Mouse (Mus musculus) liver, adult 2 months (tissue): Measurements from ENCODE around the gene Gm10197. TPM values are rescaled to one million over a fixed set of nuclear protein-coding genes. Genes with fewer than 3 reads are reported as not detected.

Experiments
- DNase-seq: peaks from one replicate; pipeline ENCODE4 v3.0.0-alpha.2; 2011; ENCODE audit warnings: low read depth, low spot score; ENCODE audit errors: extremely low read depth
- H3K27ac ChIP-seq: fragments of 200-500 bp; replicated peaks from 2 replicates; pipeline ENCODE4 v1.5.1; 2012; ENCODE audit warnings: low read depth, mild to moderate bottlenecking, control low read depth, inconsistent platforms, low read length; ENCODE audit not compliant: insufficient read depth
- H3K27me3 ChIP-seq: fragments of 200-500 bp; 2 replicates; pipeline ENCODE4 v1.6.1; 2012; ENCODE audit warnings: mild to moderate bottlenecking, moderate library complexity, low read length, inconsistent platforms; ENCODE audit not compliant: control insufficient read depth, insufficient read depth
- H3K36me3 ChIP-seq: fragments of 200-500 bp; 2 replicates; pipeline ENCODE4 v1.6.1; 2012; ENCODE audit warnings: low read length, inconsistent platforms; ENCODE audit not compliant: control insufficient read depth, insufficient read depth
- H3K4me1 ChIP-seq: fragments of 200-500 bp; 2 replicates; pipeline ENCODE4 v1.6.1; 2011; ENCODE audit warnings: low read length; ENCODE audit not compliant: control insufficient read depth, insufficient read depth
- H3K4me3 ChIP-seq: fragments of 200-500 bp; 2 replicates; pipeline ENCODE4 v1.5.1; 2011; ENCODE audit warnings: low read depth, mild to moderate bottlenecking, control low read depth, low read length, moderate library complexity; ENCODE audit not compliant: insufficient read depth
- H3K79me2 ChIP-seq: fragments of 200-500 bp; 2 replicates; pipeline ENCODE4 v1.6.1; 2012; ENCODE audit warnings: inconsistent platforms, mild to moderate bottlenecking, low read length, moderate library complexity; ENCODE audit not compliant: control insufficient read depth, insufficient read depth
- H3K9ac ChIP-seq: fragments of 200-500 bp; 2 replicates; pipeline ENCODE4 v1.6.1; 2012; ENCODE audit warnings: low read depth, mild to moderate bottlenecking, control low read depth, inconsistent platforms, low read length
- CTCF ChIP-seq: fragments of 200-500 bp; IDR thresholded peaks from 2 replicates; pipeline ENCODE4 v1.5.1; 2011; ENCODE audit warnings: low read depth, low read length, control low read depth
- POLR2A ChIP-seq: fragments of 200-500 bp; IDR thresholded peaks from 2 replicates; pipeline ENCODE4 v1.6.1; 2011; ENCODE audit warnings: low read length, control low read depth; ENCODE audit not compliant: insufficient read depth; ENCODE audit errors: extremely low read depth
- WGBS: fragments of 180-500 bp; shearing (Covaris S2); methylation state at CpG from one replicate; pipeline ENCODE4 v1.1.7; 2018; 5-methylcytosine and 5-hydroxymethylcytosine counted together
- polyA plus RNA-seq: library from polyadenylated mRNA; depleted of rRNA; stranded (reverse); fragments of >200 nt; gene quantifications from 2 replicates; pipeline ENCODE4 v1.2.3, GENCODE M21; 2012
- total RNA-seq: library from RNA; depleted of rRNA; stranded (reverse); fragments of >200 nt; gene quantifications from 2 replicates; pipeline ENCODE4 v1.2.3, GENCODE M21; 2014

Gm10197 gene
- total and polyA plus RNA-seq, 2 experiments, result not detected

GRCm38 (mm10) chr19:53369469-53370043, 2.0 kb downstream of the Gm10197 start:
- H3K27ac ChIP-seq, result no peak overlapping the region
- no peaks in the 10 kb centered on the region for H3K27me3 ChIP-seq
- no peak overlapping the region for H3K4me3 ChIP-seq
- DNase-seq, result peak; percentile 57
- H3K9ac ChIP-seq, result no peak overlapping the region
- 14% methylated on average over 14 of the region's 14 CpGs for WGBS
- H3K4me1 ChIP-seq, result no peaks in the 10 kb centered on the region; the same call in 1 of the 2 replicates
- TF ChIP-seq POLR2A (no peak), CTCF (peak; percentile 84)
- H3K36me3 ChIP-seq, result peaks cover 6% of the 10 kb centered on the region
- peaks cover 5% of the 10 kb centered on the region; the same call in 1 of the 2 replicates for H3K79me2 ChIP-seq

GRCm38 (mm10) chr19:53366881-53367280, 4.7 kb downstream of the Gm10197 start:
- Histone ChIP-seq H3K9ac (no peak overlapping the region), H3K4me3 (no peak overlapping the region), H3K79me2 (peaks cover 5% of the 10 kb centered on the region; the same call in 1 of the 2 replicates), H3K36me3 (peaks cover 3% of the 10 kb centered on the region; the same call in 1 of the 2 replicates), H3K27me3 (no peaks in the 10 kb centered on the region), H3K27ac (no peak overlapping the region), H3K4me1 (no peaks in the 10 kb centered on the region; the same call in 1 of the 2 replicates)
- TF ChIP-seq POLR2A (no peak), CTCF (no peak)
- WGBS, result 95% methylated on average over 7 of the region's 7 CpGs
- DNase-seq, result no peak

- H3K36me3 ChIP-seq, result no peaks in the 10 kb centered on the region
- H3K79me2 ChIP-seq, result peaks cover 5% of the 10 kb centered on the region; the same call in 1 of the 2 replicates
- TF ChIP-seq CTCF, result no peak
- no peak for TF ChIP-seq POLR2A
- no peak overlapping the region for H3K27ac ChIP-seq
- no peak for DNase-seq
- WGBS, result 85% methylated on average over 11 of the region's 11 CpGs
- H3K27me3 ChIP-seq, result no peaks in the 10 kb centered on the region
- H3K9ac ChIP-seq, result no peak overlapping the region
- no peak overlapping the region for H3K4me3 ChIP-seq
- no peaks in the 10 kb centered on the region; the same call in 1 of the 2 replicates for H3K4me1 ChIP-seq
Observed at GRCm38 (mm10) chr19:53366057-53366775, 5.3 kb downstream of the Gm10197 start.

- Histone ChIP-seq H3K79me2 (peaks cover 5% of the 10 kb centered on the region; the same call in 1 of the 2 replicates), H3K4me3 (no peak overlapping the region), H3K27me3 (no peaks in the 10 kb centered on the region), H3K4me1 (peaks cover 2% of the 10 kb centered on the region), H3K9ac (peak overlapping the region; percentile 16; the same call in 1 of the 2 replicates), H3K36me3 (no peaks in the 10 kb centered on the region), H3K27ac (no peak overlapping the region; the same call in 1 of the 2 replicates)
- WGBS, result 3% methylated on average over 9 of the region's 9 CpGs
- DNase-seq, result peak; percentile 78
- TF ChIP-seq CTCF (no peak), POLR2A (no peak)
Observed at GRCm38 (mm10) chr19:53364963-53365362, 6.6 kb downstream of the Gm10197 start.

GRCm38 (mm10) chr19:53364551-53364950, 7.0 kb downstream of the Gm10197 start:
- no peak for DNase-seq
- Histone ChIP-seq H3K4me3 (no peak overlapping the region), H3K4me1 (peaks cover 2% of the 10 kb centered on the region), H3K27me3 (no peaks in the 10 kb centered on the region), H3K79me2 (peaks cover 5% of the 10 kb centered on the region; the same call in 1 of the 2 replicates), H3K9ac (no peak overlapping the region), H3K27ac (no peak overlapping the region), H3K36me3 (no peaks in the 10 kb centered on the region)
- no peak for TF ChIP-seq POLR2A
- no peak for TF ChIP-seq CTCF
- 65% methylated on average over 2 of the region's 2 CpGs for WGBS
